Mouse (Mus musculus): ENCODE results near the gene Aurkb. TPM values are rescaled to one million over a fixed set of nuclear protein-coding genes. Genes with fewer than 3 reads are reported as not detected.

The Aurkb gene
- total RNA-seq, 1 experiment = 71.7 TPM

- in situ Hi-C loops (cut with MboI; ENCODE audit: low sequenced_read_pairs in 2 of 2, unreplicated experiment in 2 of 2) = no loop called here
- H3K9me3 ChIP-seq (ENCODE audit: control insufficient read depth, insufficient read depth, low read depth, low read length) = no peaks in the 10 kb centered on the region
- no peak overlapping the region for H3K27ac ChIP-seq (ENCODE audit: insufficient read depth, low read depth, low read length, poor library complexity, severe bottlenecking)
- TF ChIP-seq HCFC1 (IDR thresholded peaks at IDR 0.05; ENCODE audit: borderline replicate concordance, insufficient read depth, low read length) = no peak
- no peak for TF ChIP-seq MAFK (IDR thresholded peaks at IDR 0.05; ENCODE audit: insufficient read depth, low read depth, low read length)
- TF ChIP-seq ZC3H11A (IDR thresholded peaks at IDR 0.05; ENCODE audit: borderline replicate concordance, low read depth, low read length) = no peak
- TF ChIP-seq ZNF384 (IDR thresholded peaks at IDR 0.05; ENCODE audit: low read depth, low read length) = no peak
- no peak for TF ChIP-seq CHD2 (IDR thresholded peaks at IDR 0.05; ENCODE audit: low read depth, low read length)
- peaks cover 10 to 16% of the 10 kb centered on the region in 2 experiments; a peak in 3 of 4 replicates for H3K4me1 ChIP-seq (ENCODE audit: control insufficient read depth in 2 of 2, insufficient read depth in 2 of 2, low read length in 2 of 2, poor library complexity in 1 of 2)
- DNase-seq (ENCODE audit: low read depth, low spot score) = no peak
- peak overlapping the region; percentile 13; the same call in 1 of the 2 replicates for H3K9ac ChIP-seq (ENCODE audit: insufficient read depth, low read depth, low read length, poor library complexity, severe bottlenecking)
- peaks cover 50% of the 10 kb centered on the region for H3K36me3 ChIP-seq (ENCODE audit: control insufficient read depth, insufficient read depth, low read length, poor library complexity, severe bottlenecking)
- no peak overlapping the region for H3K4me3 ChIP-seq (ENCODE audit: insufficient read depth in 1 of 2, low read depth in 1 of 2, low read length in 2 of 2, poor library complexity in 1 of 2, severe bottlenecking in 1 of 2)
These were observed 55.4 kb downstream of the Aurkb start for GRCm38 (mm10) chr11:69100639-69101360.

Other genes starting within 250 kb of the Aurkb start
- gene Ndel1, start 173.8 kb upstream of the Aurkb start, total RNA-seq (2012; rRNA removed) = 24.9 and 40.1 TPM in 2 replicates
- 0.09 TPM in 1 of 2 replicates, not detected in the other for gene Rnf222, start 157.1 kb upstream of the Aurkb start, total RNA-seq (2012; rRNA removed)
- gene Rpl26, start 144.1 kb upstream of the Aurkb start, total RNA-seq (2012; rRNA removed) = 2,753 and 2,889 TPM in 2 replicates
- not detected in 2 replicates for gene Odf4, start 118.6 kb upstream of the Aurkb start, total RNA-seq (2012; rRNA removed)
- gene Arhgef15, start 88.2 kb upstream of the Aurkb start, total RNA-seq (2012; rRNA removed) = 2.5 and 3.1 TPM in 2 replicates
- gene Slc25a35, start 77.5 kb upstream of the Aurkb start, total RNA-seq (2012; rRNA removed) = 2.7 and 3.3 TPM in 2 replicates
- 90.7 and 107 TPM in 2 replicates for gene Rangrf, start 70.5 kb upstream of the Aurkb start, total RNA-seq (2012; rRNA removed)
- 119 and 149 TPM in 2 replicates for gene Pfas, start 37.2 kb upstream of the Aurkb start, total RNA-seq (2012; rRNA removed)
- 50.9 and 79.5 TPM in 2 replicates for gene Ctc1, start 29.7 kb upstream of the Aurkb start, total RNA-seq (2012; rRNA removed)
- gene Borcs6, start 14.1 kb downstream of the Aurkb start, total RNA-seq (2012; rRNA removed) = 4.5 and 6.2 TPM in 2 replicates
- 38.6 and 38.8 TPM in 2 replicates for gene Tmem107, start 25.2 kb downstream of the Aurkb start, total RNA-seq (2012; rRNA removed)
- 7.1 and 9.0 TPM in 2 replicates for gene Vamp2, start 42.8 kb downstream of the Aurkb start, total RNA-seq (2012; rRNA removed)
- gene Per1, start 49.6 kb downstream of the Aurkb start, total RNA-seq (2012; rRNA removed) = 6.0 and 8.6 TPM in 2 replicates
- gene Hes7, start 74.8 kb downstream of the Aurkb start, total RNA-seq (2012; rRNA removed) = not detected in 2 replicates
- gene 9130213A22Rik, start 76.9 kb downstream of the Aurkb start, total RNA-seq (2012; rRNA removed) = not detected in 2 replicates
- 0.49 and 1.4 TPM in 2 replicates for gene Aloxe3, start 80.2 kb downstream of the Aurkb start, total RNA-seq (2012; rRNA removed)
- gene Alox12b, start 111.3 kb downstream of the Aurkb start, total RNA-seq (2012; rRNA removed) = 0.21 and 0.22 TPM in 2 replicates
- gene Alox8, start 152.2 kb downstream of the Aurkb start, total RNA-seq (2012; rRNA removed) = 0.85 and 1.6 TPM in 2 replicates
- gene Gucy2e, start 191.4 kb downstream of the Aurkb start, total RNA-seq (2012; rRNA removed) = 0.05 and 0.09 TPM in 2 replicates